Mouse (Mus musculus): ENCODE data around the gene Ipo7. TPM values are rescaled to one million over a fixed set of nuclear protein-coding genes. Genes with fewer than 3 reads are reported as not detected.
"Not testable (repeated sequence)": the region's sequence is repeated elsewhere in the genome, so short reads cannot be mapped to it uniquely, and the experiment has no call there.

Gene Ipo7
- total RNA-seq, 2 experiments from 2014 or later = 68.5 to 68.6 TPM

DNA sequence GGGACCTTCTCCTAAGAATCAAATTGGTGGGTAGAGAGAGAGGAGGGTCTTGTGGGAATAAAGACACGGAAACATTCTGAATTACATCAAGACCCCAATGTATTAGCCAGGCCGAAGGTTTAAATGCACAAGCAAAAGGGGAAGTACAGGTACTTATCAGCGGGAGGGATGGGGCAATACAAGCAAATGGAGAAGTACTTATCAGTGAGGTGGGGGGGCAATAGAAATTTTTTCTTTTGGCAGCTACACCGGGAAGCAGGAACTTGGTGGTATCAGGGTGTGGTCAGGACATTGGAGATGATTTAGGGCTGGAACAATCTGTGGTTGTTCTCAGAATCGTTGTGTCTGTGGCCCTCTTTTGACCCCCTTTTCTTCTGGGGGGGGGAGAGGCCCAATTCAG, 3.8 kb upstream of the Ipo7 start:
- no peak for DNase-seq
- intact Hi-C loops (cut with DNase I; ENCODE audit: low total_unique reads) = no loop called here

DNA sequence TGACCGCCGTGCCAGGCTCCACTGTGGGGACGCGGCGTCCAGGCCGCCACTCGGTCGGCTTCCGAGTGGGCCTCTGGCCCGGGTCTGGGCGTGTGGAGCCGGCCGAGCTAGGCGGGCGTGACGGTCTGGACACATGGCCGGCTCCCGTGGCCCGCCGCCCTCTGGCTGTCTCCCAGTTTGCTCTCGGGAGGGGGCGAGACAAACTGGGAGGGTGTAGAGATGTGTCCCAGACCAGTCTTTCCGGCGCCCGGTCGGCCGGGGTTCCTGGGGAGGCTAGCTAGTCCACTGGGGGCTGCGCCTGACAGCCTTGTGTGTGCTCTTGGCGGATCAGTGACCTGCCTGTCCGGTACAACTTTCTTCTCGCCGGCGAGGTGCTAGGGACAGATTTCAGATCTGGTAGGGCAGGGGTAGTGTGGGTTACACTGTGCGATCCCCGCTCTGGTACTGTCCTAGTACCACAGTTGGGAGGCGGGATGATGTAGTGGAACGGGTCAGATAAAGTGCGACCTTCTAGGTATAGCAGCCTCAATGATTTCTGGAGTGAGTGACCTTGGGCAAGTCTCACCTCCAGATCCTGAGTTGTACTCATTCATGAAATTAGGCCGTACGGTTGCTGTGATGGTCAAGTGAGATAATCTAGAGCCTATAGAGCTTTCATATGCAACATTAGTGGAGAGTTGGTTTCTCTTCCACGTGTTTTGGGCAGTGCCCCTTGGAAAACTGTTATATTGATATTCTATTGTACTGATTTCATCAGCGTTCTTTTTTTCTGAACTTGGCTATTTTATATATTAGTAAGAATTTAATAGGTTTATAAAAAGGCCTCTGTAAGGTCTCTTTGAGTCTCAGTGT, 783 bp downstream of the Ipo7 start:
- intact Hi-C loops (cut with DNase I; ENCODE audit: low total_unique reads) = no loop called here
- DNase-seq = peak; percentile 88

GRCm38 (mm10) chr7:110023553-110023952, 5.5 kb downstream of the Ipo7 start:
- intact Hi-C loops (cut with DNase I; ENCODE audit: low total_unique reads) = no loop called here
- DNase-seq = no peak

GRCm38 (mm10) chr7:110026594-110026993, 8.5 kb downstream of the Ipo7 start:
- intact Hi-C loops (cut with DNase I; ENCODE audit: low total_unique reads) = no loop called here
- DNase-seq = no peak

- intact Hi-C loops (cut with DNase I; ENCODE audit: low total_unique reads) = no loop called here
- no peak for DNase-seq
Observed at GRCm38 (mm10) chr7:110028826-110029225, 10.8 kb downstream of the Ipo7 start.

DNA sequence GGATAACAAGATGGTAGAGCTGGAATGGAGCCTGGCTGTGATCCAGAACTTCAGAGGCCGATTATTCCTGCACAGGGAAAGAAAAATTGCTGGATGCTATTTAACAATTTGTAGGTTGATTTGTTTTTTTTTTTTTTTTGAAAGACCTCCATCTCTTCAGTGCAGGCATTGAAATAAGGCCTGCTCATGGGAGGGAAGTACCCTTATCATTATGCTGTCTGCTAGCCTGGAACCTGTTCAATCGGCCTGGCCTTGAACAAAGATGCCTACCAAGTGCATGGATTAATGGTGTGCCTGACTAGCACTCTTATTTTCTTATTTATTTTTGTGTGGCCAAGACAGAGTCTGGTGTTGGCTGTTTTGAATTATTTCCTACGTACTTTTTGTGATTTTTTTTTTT, 12.3 kb downstream of the Ipo7 start:
- no peak for DNase-seq
- intact Hi-C loops (cut with DNase I; ENCODE audit: low total_unique reads) = loop anchor here (10.0 kb wide), 1 partner anchor 56 kb away; no protein-coding TSS in a partner anchor

- intact Hi-C loops (cut with DNase I; ENCODE audit: low total_unique reads); DNase-seq: not testable (repeated sequence)
Observed at GRCm38 (mm10) chr7:110057723-110058122, 39.6 kb downstream of the Ipo7 start.

DNA sequence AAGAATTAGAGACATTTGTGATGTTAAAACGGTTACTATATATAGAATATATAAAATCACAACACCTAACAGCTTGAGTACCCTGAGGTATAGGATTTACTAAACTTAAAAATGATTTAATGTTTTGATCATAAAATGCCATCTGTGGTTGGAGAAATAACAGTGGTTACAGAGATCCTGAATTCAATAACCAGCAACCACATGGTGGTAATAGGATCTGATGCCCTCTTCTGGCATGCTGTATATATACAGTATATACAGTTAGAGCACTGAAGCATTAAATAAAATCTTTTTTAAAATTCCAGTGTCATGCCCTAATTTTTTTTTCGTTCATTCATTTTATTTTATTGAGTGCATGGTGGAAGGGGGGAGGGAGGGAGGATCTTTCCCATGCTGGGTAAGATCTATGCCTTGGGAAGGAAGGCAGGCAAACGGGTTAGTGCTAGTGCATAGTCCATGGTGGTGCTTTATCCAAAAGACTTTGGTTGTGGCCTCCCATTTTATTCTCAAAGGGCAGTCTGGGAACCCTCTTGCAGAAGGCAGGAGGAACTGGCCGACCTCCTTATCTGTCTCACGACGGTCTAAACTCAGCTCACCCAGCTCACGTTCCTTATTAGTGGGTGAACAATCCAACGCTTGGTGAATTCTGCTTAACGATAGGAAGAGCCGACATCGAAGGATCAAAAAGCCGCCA, 41.2 kb downstream of the Ipo7 start:
- DNase-seq = no peak
- intact Hi-C loops (cut with DNase I; ENCODE audit: low total_unique reads) = no loop called here

DNA sequence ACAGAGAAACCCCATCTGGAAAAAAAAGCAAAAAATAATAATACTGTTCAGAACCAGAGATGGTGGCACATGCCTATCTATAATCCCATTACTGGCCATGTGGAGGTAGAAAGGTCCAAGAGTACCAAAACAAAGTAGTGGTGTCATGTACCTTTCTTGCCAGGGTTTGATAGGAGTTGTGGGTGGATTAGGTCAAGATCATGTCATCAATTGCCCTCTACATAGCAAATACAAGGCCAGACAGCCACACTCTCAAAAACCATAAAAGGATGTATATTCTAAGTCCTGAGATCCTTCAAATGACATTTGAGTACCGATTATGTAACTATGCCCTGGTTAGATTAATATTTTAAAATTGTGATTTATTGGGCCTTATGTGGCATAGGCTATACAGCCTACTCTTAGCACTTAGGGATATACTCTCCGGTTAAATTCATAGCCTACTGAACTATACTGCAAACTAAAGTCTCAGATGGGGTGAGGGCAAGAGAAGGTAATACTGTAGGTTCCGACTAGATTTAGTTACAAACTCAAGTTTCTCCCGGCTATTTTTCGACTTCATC, 42.1 kb downstream of the Ipo7 start:
- intact Hi-C loops (cut with DNase I; ENCODE audit: low total_unique reads) = no loop called here
- DNase-seq = no peak

- intact Hi-C loops (cut with DNase I; ENCODE audit: low total_unique reads) = no loop called here
- no peak for DNase-seq
Observed at GRCm38 (mm10) chr7:110060669-110061198, 42.7 kb downstream of the Ipo7 start.

GRCm38 (mm10) chr7:110061199-110061751, 43.2 kb downstream of the Ipo7 start, which contains the start of gene Zfp143:
Gene Zfp143, plus strand, starts transcription at chr7:110061217.
- intact Hi-C loops (cut with DNase I; ENCODE audit: low total_unique reads) = no loop called here
- peak; percentile 99 for DNase-seq

DNA sequence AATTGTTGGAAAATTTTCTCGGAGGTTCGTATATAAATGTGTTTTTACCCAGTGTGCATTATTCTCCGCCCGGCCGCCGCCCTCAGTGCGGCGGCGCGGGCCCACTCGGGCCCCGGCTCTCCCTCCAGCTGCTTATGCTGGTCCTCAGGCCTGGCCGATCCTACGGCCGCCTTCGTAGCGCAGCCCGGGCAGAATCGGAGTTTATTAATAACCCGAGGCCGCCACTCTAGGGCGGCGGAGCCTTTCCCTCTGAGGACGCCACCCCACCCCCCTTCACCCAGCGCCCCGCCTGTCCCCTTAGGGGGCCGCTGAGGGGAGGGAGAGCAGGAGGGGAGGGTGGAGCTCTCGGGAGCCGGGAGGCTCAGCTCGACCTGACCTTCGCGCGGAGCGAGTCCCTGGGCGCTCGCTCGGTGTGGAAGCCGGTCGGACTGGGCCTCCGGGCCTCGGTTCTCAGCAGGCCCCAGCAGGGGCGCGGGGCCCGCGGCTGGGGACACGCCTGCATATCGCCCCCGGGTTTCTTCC, 43.7 kb downstream of the Ipo7 start:
- intact Hi-C loops (cut with DNase I; ENCODE audit: low total_unique reads) = no loop called here
- peak; percentile 92 for DNase-seq

DNA sequence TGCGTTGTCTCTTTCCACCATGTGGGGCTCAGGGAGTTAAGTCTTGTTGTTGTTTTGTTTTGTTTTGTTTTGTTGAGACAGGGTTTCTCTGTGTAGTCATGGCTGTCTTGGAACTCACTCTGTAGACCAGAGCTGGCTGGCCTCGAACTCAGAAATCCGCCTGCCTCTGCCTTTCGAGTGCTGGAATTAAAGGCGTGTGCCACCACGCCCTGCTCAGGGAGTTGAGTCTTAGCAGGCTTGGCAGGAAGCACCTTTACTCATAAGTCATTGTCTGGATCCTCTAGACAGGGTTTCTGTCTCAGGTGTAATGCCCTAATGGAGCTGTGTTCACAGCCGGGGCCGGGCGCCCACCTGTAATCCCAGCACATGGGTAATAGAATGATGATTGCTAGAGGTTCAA, 45.7 kb downstream of the Ipo7 start:
- intact Hi-C loops (cut with DNase I; ENCODE audit: low total_unique reads) = no loop called here
- no peak for DNase-seq

DNA sequence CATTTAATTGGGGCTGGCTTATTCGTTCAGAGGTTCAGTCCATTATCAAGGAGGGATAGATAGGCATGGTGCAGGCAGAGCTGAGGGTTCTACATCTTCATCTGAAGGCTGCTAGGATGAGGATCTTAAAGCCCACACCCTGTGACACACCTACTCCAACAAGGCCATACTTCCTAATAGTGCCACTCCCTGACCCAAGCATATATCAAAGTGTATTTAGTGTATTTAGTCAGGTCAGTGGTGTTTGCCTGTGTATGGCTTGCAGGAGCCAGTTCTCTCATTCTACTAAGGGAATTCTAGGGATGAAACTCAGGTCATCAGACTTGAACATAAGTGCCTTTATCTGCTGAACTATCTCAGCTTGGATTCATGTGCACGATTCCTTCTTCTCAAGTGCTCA, 51.0 kb downstream of the Ipo7 start:
- no peak for DNase-seq
- intact Hi-C loops (cut with DNase I; ENCODE audit: low total_unique reads) = no loop called here

GRCm38 (mm10) chr7:110078168-110078567, 60.1 kb downstream of the Ipo7 start:
- intact Hi-C loops (cut with DNase I; ENCODE audit: low total_unique reads) = no loop called here
- DNase-seq = no peak

DNA sequence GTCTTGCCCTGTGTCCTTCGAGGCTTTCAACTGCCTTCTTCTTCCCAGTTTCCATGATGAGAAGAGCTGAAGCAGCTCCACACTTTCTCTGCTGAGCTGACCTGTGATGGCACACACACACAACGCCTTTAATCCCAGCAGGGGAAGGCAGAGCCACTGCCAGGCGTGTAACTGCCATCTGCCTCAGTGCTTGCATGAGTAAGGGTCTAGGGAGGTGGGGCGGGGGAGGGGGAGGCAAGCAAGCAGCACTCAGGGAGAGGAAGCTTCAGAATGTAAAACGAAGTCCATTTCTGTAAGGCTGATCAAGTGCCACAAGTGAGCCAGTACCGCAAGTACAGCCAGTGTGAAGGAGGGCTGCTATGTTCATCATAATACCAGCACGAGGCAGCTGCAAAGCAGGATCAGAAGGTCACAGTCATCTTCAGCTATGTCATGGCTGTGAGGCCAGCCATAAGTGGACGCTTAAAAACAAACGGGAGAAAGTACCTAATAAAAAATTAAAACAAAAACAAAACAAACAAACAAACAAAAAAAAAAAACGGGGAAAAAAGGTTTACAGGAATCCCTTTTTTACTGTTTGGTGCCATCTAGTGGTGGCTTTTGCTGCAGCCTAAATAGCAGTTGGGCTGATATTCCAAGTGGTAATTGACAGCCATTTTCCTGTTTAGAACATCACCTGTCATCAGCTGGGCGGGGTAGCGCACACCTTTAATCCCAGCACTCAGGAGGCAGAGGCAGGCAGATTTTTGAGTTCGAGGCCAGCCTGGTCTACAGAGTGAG, 65.5 kb downstream of the Ipo7 start:
- intact Hi-C loops (cut with DNase I; ENCODE audit: low total_unique reads) = no loop called here
- DNase-seq = peak; percentile 45

DNA sequence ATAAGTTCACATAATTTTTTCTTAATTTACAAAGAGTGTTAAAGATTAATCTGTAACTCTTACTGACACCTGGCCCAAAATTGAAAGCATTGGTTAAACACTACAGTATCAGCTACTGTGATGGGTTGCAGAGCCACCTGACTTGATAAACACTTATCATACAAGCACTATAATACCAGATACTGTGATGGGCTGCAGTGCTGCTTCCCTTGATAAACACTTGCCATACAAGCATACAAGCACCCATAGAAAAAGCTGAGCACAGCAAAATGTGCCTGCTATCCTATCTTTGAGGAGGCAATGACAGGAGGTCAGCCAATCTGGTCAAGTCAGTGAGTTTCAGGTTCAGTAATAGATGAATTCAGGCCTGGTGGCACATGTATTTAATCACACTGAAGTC, 67.1 kb downstream of the Ipo7 start:
- intact Hi-C loops (cut with DNase I; ENCODE audit: low total_unique reads) = no loop called here
- DNase-seq = no peak

DNA sequence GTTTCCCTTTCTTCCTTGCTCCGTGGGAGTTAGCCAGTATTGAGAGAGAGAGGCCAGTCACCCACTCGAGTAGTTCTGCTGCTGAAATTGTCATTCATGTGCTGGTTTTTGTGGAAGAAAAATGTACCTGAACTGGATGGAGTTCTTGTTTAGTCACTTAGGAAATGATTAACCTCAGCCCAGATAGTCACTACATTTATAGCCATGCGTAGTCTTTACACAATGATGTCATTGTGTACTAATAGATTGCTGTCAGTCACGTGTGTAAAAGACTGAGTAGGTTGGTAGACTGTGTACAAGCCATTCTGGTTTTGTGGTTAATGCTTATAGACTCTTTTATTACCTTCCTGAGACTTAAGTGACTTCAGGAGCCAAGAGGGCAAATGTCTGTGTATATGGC, 69.8 kb downstream of the Ipo7 start:
- no peak for DNase-seq
- intact Hi-C loops (cut with DNase I; ENCODE audit: low total_unique reads) = no loop called here

DNA sequence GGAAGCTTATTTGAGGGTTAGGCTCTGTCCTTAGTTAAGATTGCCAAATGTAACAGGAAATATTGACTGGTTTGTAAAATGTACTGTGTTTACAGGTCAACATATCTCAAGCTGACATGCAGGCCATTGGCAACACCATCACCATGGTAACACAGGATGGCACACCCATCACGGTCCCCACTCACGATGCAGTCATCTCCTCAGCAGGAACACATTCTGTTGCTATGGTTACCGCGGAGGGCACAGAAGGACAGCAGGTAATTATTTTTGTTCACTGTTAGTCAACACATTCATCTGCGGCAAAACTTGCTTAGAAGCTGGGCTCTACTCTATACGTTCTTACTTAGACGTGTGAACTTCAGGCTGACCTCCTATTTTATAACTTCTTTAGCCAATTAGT, 73.6 kb downstream of the Ipo7 start:
- no peak for DNase-seq
- intact Hi-C loops (cut with DNase I; ENCODE audit: low total_unique reads) = no loop called here
